14 mouse cellular contexts compared by ENCODE assay signal in genomic region chr2:29542039-29542438, GRCm38 (mm10).
DNase-seq lines count a peak whose midpoint lies in the region; ATAC-seq and TF ChIP-seq lines count a peak whose summit lies in the region.
"Had no signal": no experiment of that assay in that cellular context is flagged by ENCODE, and none has a peak within 500 bp of the region (broad histone marks: within the 10 kb centered on the region; RNA-seq: fewer than 3 reads in every experiment).

No protein-coding gene starts in this region.

- no peak overlapping the region for H3K4me3 ChIP-seq in hindbrain, postnatal 0 days (ENCODE audit: low read length)
- no peak overlapping the region for H3K4me3 ChIP-seq in hindbrain, embryonic 16.5 days (ENCODE audit: low read length)
- no peak overlapping the region for H3K4me3 ChIP-seq in liver, embryonic 12.5 days
- H3K4me3 ChIP-seq: embryonic facial prominence, embryonic 12.5 days; forebrain, embryonic 12.5 days had no signal

- H3K4me2 ChIP-seq in hindbrain, postnatal 0 days (ENCODE audit: low read depth, low read length) = no peak overlapping the region
- no peak overlapping the region for H3K4me2 ChIP-seq in hindbrain, embryonic 16.5 days (ENCODE audit: low read length)
- no peak overlapping the region for H3K4me2 ChIP-seq in liver, embryonic 12.5 days
- H3K4me2 ChIP-seq: embryonic facial prominence, embryonic 12.5 days; forebrain, embryonic 12.5 days had no signal

- H3K27me3 ChIP-seq in hindbrain, postnatal 0 days (ENCODE audit: insufficient read depth, low read length) = no peaks in the 10 kb centered on the region
- no peaks in the 10 kb centered on the region for H3K27me3 ChIP-seq in hindbrain, embryonic 16.5 days (replicated peaks; ENCODE audit: control insufficient read depth, insufficient read depth, low read length)
- H3K27me3 ChIP-seq in liver, embryonic 12.5 days (replicated peaks) = 0 out of 2 replicates have a peak, but pooled peaks cover 12% of the 10 kb centered on the region
- H3K27me3 ChIP-seq: embryonic facial prominence, embryonic 12.5 days had no signal

- peak; percentile 77; the same call in 1 of the 2 replicates for ATAC-seq in hindbrain, postnatal 0 days
- ATAC-seq in hindbrain, embryonic 16.5 days = no peak
- ATAC-seq in liver, embryonic 12.5 days = no peak

- no peaks in the 10 kb centered on the region for H3K4me1 ChIP-seq in hindbrain, postnatal 0 days (ENCODE audit: insufficient read depth, low read length)
- no peaks in the 10 kb centered on the region for H3K4me1 ChIP-seq in hindbrain, embryonic 16.5 days (ENCODE audit: control insufficient read depth, insufficient read depth, low read depth, low read length)
- H3K4me1 ChIP-seq in liver, embryonic 12.5 days = 0 out of 2 replicates have a peak, but pooled peaks cover 4% of the 10 kb centered on the region

- peak; percentile 51 for DNase-seq in hindbrain, postnatal 0 days (ENCODE audit: low spot score)
- peak; percentile 58 for DNase-seq in retina, postnatal 1 day
- no peak for DNase-seq in retina, embryonic 14.5 days (ENCODE audit: low spot score)
- DNase-seq in left cerebral cortex, adult 9 months (ENCODE audit: low spot score in 2 of 2) = peak; percentile 50 to 68
- no peak for DNase-seq in embryo, embryonic 11 days
- DNase-seq: adrenal gland, adult 2 months; heart, adult 11 months; heart, postnatal 4 days; kidney, adult 11 months; thymus, postnatal 36 days had no signal

- 58% methylated on average over 13 of the region's 13 CpGs for WGBS in hindbrain, postnatal 0 days
- 57% methylated on average over 13 of the region's 13 CpGs for WGBS in hindbrain, embryonic 16.5 days
- WGBS in liver, embryonic 12.5 days (ENCODE audit: insufficient replicate concordance) = 61% methylated on average over 13 of the region's 13 CpGs

- H3K9ac ChIP-seq in hindbrain, postnatal 0 days (replicated peaks; ENCODE audit: low read length) = no peak overlapping the region
- no peak overlapping the region for H3K9ac ChIP-seq in hindbrain, embryonic 16.5 days (ENCODE audit: low read depth, low read length)
- no peak overlapping the region for H3K9ac ChIP-seq in liver, embryonic 12.5 days
- H3K9ac ChIP-seq: embryonic facial prominence, embryonic 12.5 days; forebrain, embryonic 12.5 days had no signal

- no peak for TF ChIP-seq CTCF in hindbrain, postnatal 0 days (IDR thresholded peaks at IDR 0.05; ENCODE audit: low read depth)

- H3K9me3 ChIP-seq in hindbrain, postnatal 0 days (ENCODE audit: low read length) = no peaks in the 10 kb centered on the region
- no peaks in the 10 kb centered on the region for H3K9me3 ChIP-seq in hindbrain, embryonic 16.5 days (ENCODE audit: control insufficient read depth, low read length)
- H3K9me3 ChIP-seq in liver, embryonic 12.5 days (replicated peaks) = no peaks in the 10 kb centered on the region
- H3K9me3 ChIP-seq: embryonic facial prominence, embryonic 12.5 days; forebrain, embryonic 12.5 days had no signal

- no peaks in the 10 kb centered on the region for H3K36me3 ChIP-seq in hindbrain, postnatal 0 days (ENCODE audit: insufficient read depth, low read length)
- no peaks in the 10 kb centered on the region for H3K36me3 ChIP-seq in hindbrain, embryonic 16.5 days (ENCODE audit: control insufficient read depth, insufficient read depth, low read length)
- H3K36me3 ChIP-seq in liver, embryonic 12.5 days = no peaks in the 10 kb centered on the region
- H3K36me3 ChIP-seq: embryonic facial prominence, embryonic 12.5 days; forebrain, embryonic 12.5 days had no signal

- H3K27ac ChIP-seq in hindbrain, postnatal 0 days = no peak overlapping the region
- no peak overlapping the region for H3K27ac ChIP-seq in hindbrain, embryonic 16.5 days (ENCODE audit: low read depth, low read length)
- no peak overlapping the region for H3K27ac ChIP-seq in liver, embryonic 12.5 days
- H3K27ac ChIP-seq: embryonic facial prominence, embryonic 12.5 days; forebrain, embryonic 12.5 days had no signal

Comparison
In these comparisons a context has a peak if more than half of its experiments do, and no peak if none do; other contexts are left out.
1. DNase-seq: peak in hindbrain, postnatal 0 days (single experiment), retina, postnatal 1 day (single experiment) and left cerebral cortex, adult 9 months (2 of 2); none in retina, embryonic 14.5 days (single experiment) and embryo, embryonic 11 days (single experiment).